Mouse (Mus musculus) MEL (cell line): ENCODE measurements at regions not wholly inside any gene's neighbourhood (a gene's known extent, or its start where the extent isn't known, plus 50 kb on each side); places are given as distances from the start of the nearest gene placed in this dataset.

ENCODE experiments used
- DNase-seq: peaks from one replicate; pipeline ENCODE4 v3.0.0; 2011; ENCODE audit warnings: low read depth, low spot score
- H3K27ac ChIP-seq: 2 replicates; pipeline ENCODE4 v1.5.1; 2012; ENCODE audit warnings: low read depth, mild to moderate bottlenecking, control low read depth, low read length, moderate library complexity; ENCODE audit not compliant: control insufficient read depth
- H3K27me3 ChIP-seq, 2 experiments: fragments of 150-350 bp in 1 of 2; sonication (generic) in 1 of 2; 2 replicates each; pipeline ENCODE4 v1.6.1; 2012; ENCODE audit warnings: low read length in 2 of 2, mild to moderate bottlenecking in 2 of 2, improper control_type of control experiment in 1 of 2, moderate library complexity in 1 of 2; ENCODE audit not compliant: insufficient read depth in 2 of 2, control insufficient read depth in 1 of 2
- H3K36me3 ChIP-seq, 2 experiments: 2 replicates each; pipeline ENCODE4 v1.6.1; 2012 to 2014; ENCODE audit warnings: low read length in 2 of 2, improper control_type of control experiment in 1 of 2, inconsistent platforms in 1 of 2, mild to moderate bottlenecking in 1 of 2; ENCODE audit not compliant: insufficient read depth in 2 of 2, control insufficient read depth in 1 of 2
- H3K4me1 ChIP-seq, 2 experiments: fragments of 150-350 bp in 1 of 2; sonication (generic) in 1 of 2; 2 replicates each; pipeline ENCODE4 v1.6.1; 2012; ENCODE audit warnings: low read length in 2 of 2, improper control_type of control experiment in 1 of 2, mild to moderate bottlenecking in 1 of 2; ENCODE audit not compliant: insufficient read depth in 2 of 2, control insufficient read depth in 1 of 2
- H3K4me3 ChIP-seq, 2 experiments: fragments of 150-350 bp in 1 of 2; sonication (generic) in 1 of 2; 2 replicates each; pipeline ENCODE4 v1.5.1; 2012; ENCODE audit warnings: low read depth in 2 of 2, low read length in 2 of 2, mild to moderate bottlenecking in 2 of 2, moderate library complexity in 2 of 2, control low read depth in 1 of 2, improper control_type of control experiment in 1 of 2; ENCODE audit not compliant: control insufficient read depth in 1 of 2, insufficient read depth in 1 of 2
- H3K79me2 ChIP-seq: 2 replicates; pipeline ENCODE4 v1.6.1; 2012; ENCODE audit warnings: mild to moderate bottlenecking, low read length, moderate library complexity; ENCODE audit not compliant: control insufficient read depth, poor library complexity, insufficient read depth
- H3K9ac ChIP-seq: 2 replicates; pipeline ENCODE4 v1.6.1; 2012; ENCODE audit warnings: low read depth, mild to moderate bottlenecking, control low read depth, low read length, moderate library complexity; ENCODE audit not compliant: control insufficient read depth, poor library complexity, severe bottlenecking
- H3K9me3 ChIP-seq: fragments of 150-350 bp; sonication (generic); replicated peaks from 2 replicates; pipeline ENCODE4 v1.6.1; 2012; ENCODE audit warnings: mild to moderate bottlenecking, low read length, improper control_type of control experiment, moderate library complexity; ENCODE audit not compliant: insufficient read depth
- KAT2A ChIP-seq: conservative IDR thresholded peaks from 2 replicates; pipeline ENCODE4 v1.6.1; 2012; ENCODE audit warnings: low read depth, low read length, improper control_type of control experiment, inconsistent platforms
- MXI1 ChIP-seq: IDR thresholded peaks from 2 replicates; pipeline ENCODE4 v1.6.1; 2011; ENCODE audit warnings: mild to moderate bottlenecking, low read depth, low read length, improper control_type of control experiment
- MYB ChIP-seq: IDR thresholded peaks from 2 replicates; pipeline ENCODE4 v1.6.1; 2011; ENCODE audit warnings: mild to moderate bottlenecking, low read depth, low read length, improper control_type of control experiment
- NELFE ChIP-seq: IDR thresholded peaks from 2 replicates; pipeline ENCODE4 v1.6.1; 2011; ENCODE audit warnings: low read depth, low read length, improper control_type of control experiment
- POLR2A ChIP-seq, 2 experiments: IDR thresholded peaks; 2 replicates each; pipeline ENCODE4 v1.6.1; 2011 to 2012; ENCODE audit warnings: low read length in 2 of 2, mild to moderate bottlenecking in 2 of 2, control low read depth in 1 of 2, improper control_type of control experiment in 1 of 2, low read depth in 1 of 2, moderate library complexity in 1 of 2; ENCODE audit not compliant: control insufficient read depth in 1 of 2, insufficient read depth in 1 of 2, poor library complexity in 1 of 2
- POLR2AphosphoS5 ChIP-seq: IDR thresholded peaks from 2 replicates; pipeline ENCODE4 v1.6.1; 2012; ENCODE audit warnings: low read depth, borderline replicate concordance, mild to moderate bottlenecking, inconsistent platforms, low read length, moderate library complexity, mixed read lengths
- SIN3A ChIP-seq: IDR thresholded peaks from 2 replicates; pipeline ENCODE4 v1.6.1; 2012; ENCODE audit warnings: low read length, improper control_type of control experiment, inconsistent platforms
- TBP ChIP-seq: IDR thresholded peaks from 2 replicates; pipeline ENCODE4 v1.8.0; 2011; ENCODE audit warnings: low read depth, low read length, improper control_type of control experiment
- USF2 ChIP-seq, 2 experiments: IDR thresholded peaks; 2 replicates each; pipeline ENCODE4 v1.6.1; 2011 to 2012; ENCODE audit warnings: improper control_type of control experiment in 2 of 2, low read length in 2 of 2, borderline replicate concordance in 1 of 2, inconsistent platforms in 1 of 2, low read depth in 1 of 2, mild to moderate bottlenecking in 1 of 2; ENCODE audit not compliant: insufficient read depth in 1 of 2

- no peaks in the 10 kb centered on the region for H3K9me3 ChIP-seq
- no peak overlapping the region for H3K4me3 ChIP-seq
- H3K27me3 ChIP-seq, result peaks cover 0 to 2% of the 10 kb centered on the region in 2 experiments; a peak in 3 of 4 replicates
- TF ChIP-seq POLR2AphosphoS5 (no peak), KAT2A (no peak)
- H3K27ac ChIP-seq, result no peak overlapping the region
- no peak overlapping the region for H3K9ac ChIP-seq
- no peaks in the 10 kb centered on the region for H3K4me1 ChIP-seq
- DNase-seq, result no peak
- H3K36me3 ChIP-seq, result no peaks in the 10 kb centered on the region
- H3K79me2 ChIP-seq, result no peaks in the 10 kb centered on the region
Measured at GRCm38 (mm10) chr13:63641649-63642226, 68.3 kb upstream of the Ptch1 start.

DNA sequence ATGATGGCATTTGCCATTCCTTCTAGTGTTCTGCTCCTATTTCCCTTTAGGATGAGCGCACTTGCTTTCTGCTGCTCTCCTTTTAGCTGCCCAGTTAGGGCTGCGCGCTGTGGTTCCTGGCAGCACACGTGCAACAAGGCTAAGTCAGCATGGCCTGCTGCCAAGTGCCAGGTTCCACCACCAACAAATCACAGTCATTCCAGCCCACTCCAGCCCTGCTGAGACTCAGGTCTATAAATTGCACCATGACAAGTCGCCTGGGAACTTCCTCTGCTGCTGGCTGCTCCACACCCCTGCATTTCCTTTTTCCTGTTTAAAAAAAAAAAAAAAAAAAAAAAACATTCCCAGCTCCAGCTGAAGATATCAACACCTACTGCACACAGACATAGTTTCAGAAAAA is 69.2 kb upstream of the Ptch1 start:
- Histone ChIP-seq H3K79me2 (no peaks in the 10 kb centered on the region), H3K4me1 (no peaks in the 10 kb centered on the region), H3K4me3 (no peak overlapping the region), H3K9me3 (no peaks in the 10 kb centered on the region), H3K36me3 (no peaks in the 10 kb centered on the region), H3K27me3 (no peaks in the 10 kb centered on the region; a peak in 3 of 4 replicates), H3K27ac (no peak overlapping the region), H3K9ac (no peak overlapping the region)
- DNase-seq, result no peak
- no peak for TF ChIP-seq SIN3A

- Histone ChIP-seq H3K4me1 (no peaks in the 10 kb centered on the region), H3K9me3 (no peaks in the 10 kb centered on the region), H3K79me2 (no peaks in the 10 kb centered on the region), H3K4me3 (no peak overlapping the region), H3K27ac (no peak overlapping the region), H3K9ac (no peak overlapping the region), H3K36me3 (no peaks in the 10 kb centered on the region), H3K27me3 (no peaks in the 10 kb centered on the region; a peak in 3 of 4 replicates)
- TF ChIP-seq TBP (no peak), POLR2AphosphoS5 (no peak), NELFE (no peak), KAT2A (no peak), USF2 (IDR thresholded peaks at IDR 0.05; ENCODE audit: borderline replicate concordance in 1 of 2, insufficient read depth in 1 of 2, low read depth in 1 of 2, low read length in 2 of 2) (no peak), POLR2A (IDR thresholded peaks at IDR 0.05; ENCODE audit: control insufficient read depth in 1 of 2, insufficient read depth in 1 of 2, low read depth in 1 of 2, low read length in 2 of 2, poor library complexity in 1 of 2) (no peak), MXI1 (no peak), MYB (no peak)
- no peak for DNase-seq
Measured at GRCm38 (mm10) chr13:63643394-63643793, 70.0 kb upstream of the Ptch1 start.
